Mouse (Mus musculus) liver, postnatal 0 days (tissue): ENCODE data around the gene Ttn. TPM values are rescaled to one million over a fixed set of nuclear protein-coding genes. Genes with fewer than 3 reads are reported as not detected.

Experiments used
- ATAC-seq: fragments of 200-750 bp; cut with Nextera tagmentation; 2 replicates; pipeline ENCODE4 v1.8.0; 2017; ENCODE audit warnings: mild to moderate bottlenecking, moderate library complexity
- DNase-seq: peaks from one replicate; pipeline ENCODE4 v3.0.0-alpha.2; 2016
- H3K27ac ChIP-seq: fragments of 300-500 bp; sonication (generic); 2 replicates; pipeline ENCODE4 v1.5.1; 2014; ENCODE audit warnings: antibody characterized with exemption, moderate library complexity, mild to moderate bottlenecking, low read depth
- H3K27me3 ChIP-seq: fragments of 300-500 bp; sonication (generic); 2 replicates; pipeline ENCODE4 v1.6.1; 2014; ENCODE audit warnings: low read length, control low read depth, mixed read lengths; ENCODE audit not compliant: insufficient read depth
- H3K36me3 ChIP-seq: fragments of 300-500 bp; sonication (generic); replicated peaks from 2 replicates; pipeline ENCODE4 v1.6.1; 2014; ENCODE audit warnings: mild to moderate bottlenecking, control low read depth, low read length, moderate library complexity, mixed read lengths; ENCODE audit not compliant: insufficient read depth
- H3K4me1 ChIP-seq: fragments of 300-500 bp; sonication (generic); 2 replicates; pipeline ENCODE4 v1.6.1; 2014; ENCODE audit warnings: antibody characterized with exemption, mild to moderate bottlenecking, control low read depth; ENCODE audit not compliant: insufficient read depth
- H3K4me2 ChIP-seq: fragments of 300-500 bp; sonication (generic); 2 replicates; pipeline ENCODE4 v1.6.1; 2014; ENCODE audit warnings: low read depth, mild to moderate bottlenecking, low read length, moderate library complexity, mixed read lengths
- H3K4me3 ChIP-seq: fragments of 300-500 bp; sonication (generic); 2 replicates; pipeline ENCODE4 v1.5.1; 2014; ENCODE audit warnings: low read depth, low read length
- H3K9ac ChIP-seq: fragments of 300-500 bp; sonication (generic); replicated peaks from 2 replicates; pipeline ENCODE4 v1.6.1; 2014; ENCODE audit warnings: mild to moderate bottlenecking, moderate library complexity
- H3K9me3 ChIP-seq: fragments of 300-500 bp; sonication (generic); 2 replicates; pipeline ENCODE4 v1.6.1; 2016; ENCODE audit warnings: mild to moderate bottlenecking, control low read depth, low read length, mixed read lengths
- CTCF ChIP-seq: sonication (generic); IDR thresholded peaks from 2 replicates; pipeline ENCODE4 v1.5.1; 2016; ENCODE audit warnings: antibody characterized with exemption, low read depth
- EP300 ChIP-seq: IDR thresholded peaks from 2 replicates; pipeline ENCODE4 v1.6.1; 2016; ENCODE audit warnings: antibody characterized with exemption, low read depth, mild to moderate bottlenecking
- WGBS: fragments of 180-500 bp; shearing (Covaris S2); extraction: QIAGEN DNeasy Blood & Tissue Kit; methylation state at CpG from one replicate; pipeline ENCODE4 v1.1.7; 2014; ENCODE audit not compliant: insufficient replicate concordance; 5-methylcytosine and 5-hydroxymethylcytosine counted together
- polyA plus RNA-seq: library from polyadenylated mRNA; unstranded; fragments of >200 nt; fragmentation: Nextera tagmentation; extraction: Ambion mirVana; gene quantifications from 2 replicates; pipeline ENCODE4 v1.2.1, GENCODE M21; 2015

Gene Ttn
- polyA plus RNA-seq, 1 experiment from 2014 or later, result 0.32 TPM

- no peak for ATAC-seq
- no peak for DNase-seq
- 80% methylated on average over 6 of the region's 6 CpGs for WGBS
- Histone ChIP-seq H3K4me2 (no peak overlapping the region), H3K4me1 (no peaks in the 10 kb centered on the region), H3K9me3 (no peaks in the 10 kb centered on the region), H3K4me3 (no peak overlapping the region), H3K36me3 (no peaks in the 10 kb centered on the region), H3K27ac (no peak overlapping the region), H3K27me3 (no peaks in the 10 kb centered on the region), H3K9ac (no peak overlapping the region)
- TF ChIP-seq CTCF, result no peak
- no peak for TF ChIP-seq EP300
Measured at GRCm38 (mm10) chr2:76966582-76966981, 15.8 kb downstream of the Ttn start.

GRCm38 (mm10) chr2:76966013-76966412, 16.3 kb downstream of the Ttn start:
- 74% methylated on average over 2 of the region's 2 CpGs for WGBS
- no peak for ATAC-seq

GRCm38 (mm10) chr2:76965542-76965941, 16.8 kb downstream of the Ttn start:
- Histone ChIP-seq H3K9me3 (no peaks in the 10 kb centered on the region), H3K4me2 (no peak overlapping the region), H3K4me3 (no peak overlapping the region), H3K27me3 (no peaks in the 10 kb centered on the region), H3K9ac (no peak overlapping the region), H3K4me1 (no peaks in the 10 kb centered on the region), H3K27ac (no peak overlapping the region), H3K36me3 (no peaks in the 10 kb centered on the region)
- no peak for ATAC-seq
- TF ChIP-seq EP300 (no peak), CTCF (no peak)
- WGBS, result 79% methylated on average over 7 of the region's 7 CpGs
- no peak for DNase-seq

More at GRCm38 (mm10) chr2:76966013-76966412, 16.3 kb downstream of the Ttn start:
- Histone ChIP-seq H3K9me3 (no peaks in the 10 kb centered on the region), H3K4me1 (no peaks in the 10 kb centered on the region), H3K4me3 (no peak overlapping the region), H3K4me2 (no peak overlapping the region), H3K27ac (no peak overlapping the region), H3K27me3 (no peaks in the 10 kb centered on the region), H3K36me3 (no peaks in the 10 kb centered on the region), H3K9ac (no peak overlapping the region)
- no peak for DNase-seq
- TF ChIP-seq CTCF (no peak), EP300 (no peak)

GRCm38 (mm10) chr2:76962045-76962432, 20.3 kb downstream of the Ttn start:
- ATAC-seq, result no peak
- WGBS, result 79% methylated on average over 6 of the region's 6 CpGs
- H3K9ac ChIP-seq, result no peak overlapping the region
- no peaks in the 10 kb centered on the region for H3K36me3 ChIP-seq
- no peaks in the 10 kb centered on the region for H3K27me3 ChIP-seq
- no peak overlapping the region for H3K4me2 ChIP-seq
- DNase-seq, result no peak
- no peak for TF ChIP-seq CTCF
- TF ChIP-seq EP300, result no peak
- no peaks in the 10 kb centered on the region for H3K9me3 ChIP-seq
- H3K4me3 ChIP-seq, result no peak overlapping the region
- no peak overlapping the region for H3K27ac ChIP-seq
- no peaks in the 10 kb centered on the region for H3K4me1 ChIP-seq

- H3K27me3 ChIP-seq, result no peaks in the 10 kb centered on the region
- no peak overlapping the region for H3K9ac ChIP-seq
- H3K9me3 ChIP-seq, result no peaks in the 10 kb centered on the region
- H3K4me2 ChIP-seq, result no peak overlapping the region
- H3K36me3 ChIP-seq, result no peaks in the 10 kb centered on the region
- no peak overlapping the region for H3K4me3 ChIP-seq
- no peak overlapping the region for H3K27ac ChIP-seq
- WGBS, result 65% methylated on average over 10 of the region's 10 CpGs
- TF ChIP-seq CTCF (no peak), EP300 (no peak)
- no peaks in the 10 kb centered on the region for H3K4me1 ChIP-seq
- ATAC-seq (no peak), DNase-seq (no peak)
Measured at GRCm38 (mm10) chr2:76961420-76962044, 20.8 kb downstream of the Ttn start.

- ATAC-seq (no peak), DNase-seq (no peak)
- no peaks in the 10 kb centered on the region for H3K4me1 ChIP-seq
- no peak overlapping the region for H3K9ac ChIP-seq
- no peak overlapping the region for H3K27ac ChIP-seq
- WGBS, result 67% methylated on average over 7 of the region's 7 CpGs
- no peaks in the 10 kb centered on the region for H3K9me3 ChIP-seq
- H3K36me3 ChIP-seq, result no peaks in the 10 kb centered on the region
- H3K4me3 ChIP-seq, result no peak overlapping the region
- no peaks in the 10 kb centered on the region for H3K27me3 ChIP-seq
- TF ChIP-seq EP300, result no peak
- TF ChIP-seq CTCF, result no peak
- no peak overlapping the region for H3K4me2 ChIP-seq
Measured at GRCm38 (mm10) chr2:76949774-76950173, 32.6 kb downstream of the Ttn start.

GRCm38 (mm10) chr2:76938515-76938914, 43.8 kb downstream of the Ttn start:
- ATAC-seq, result no peak
- Histone ChIP-seq H3K9ac (no peak overlapping the region), H3K9me3 (peaks cover 3% of the 10 kb centered on the region; the same call in 1 of the 2 replicates), H3K4me3 (no peak overlapping the region), H3K27ac (no peak overlapping the region), H3K27me3 (no peaks in the 10 kb centered on the region), H3K4me2 (no peak overlapping the region), H3K36me3 (no peaks in the 10 kb centered on the region), H3K4me1 (no peaks in the 10 kb centered on the region)
- TF ChIP-seq CTCF (no peak), EP300 (no peak)
- no peak for DNase-seq
- WGBS, result 64% methylated on average over 10 of the region's 10 CpGs
